Mouse (Mus musculus): ENCODE data around the gene Tas2r143.

Gene Tas2r143

DNA sequence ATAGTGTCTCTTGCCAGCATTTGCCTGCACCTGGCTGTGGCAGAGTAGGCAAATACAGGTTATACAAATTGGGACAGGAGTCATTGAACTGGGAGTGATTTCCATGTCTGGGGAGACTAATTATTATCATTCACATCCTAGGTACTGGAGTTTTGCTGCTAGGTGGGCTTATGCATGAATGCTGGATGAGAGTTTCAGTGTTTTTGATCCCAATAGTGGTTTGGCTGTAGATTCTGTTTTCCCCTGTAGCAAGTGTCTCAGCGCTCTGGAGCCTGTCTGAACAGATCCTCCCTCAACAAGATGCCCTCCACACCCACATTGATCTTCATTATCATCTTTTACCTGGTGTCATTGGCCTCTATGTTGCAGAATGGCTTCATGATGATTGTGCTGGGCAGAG is at the start of gene Tas2r143:
TSS of gene Tas2r143 (plus strand) at position 301 of the 400 bp plus-strand sequence.
- DNase-seq, result no peak

DNA sequence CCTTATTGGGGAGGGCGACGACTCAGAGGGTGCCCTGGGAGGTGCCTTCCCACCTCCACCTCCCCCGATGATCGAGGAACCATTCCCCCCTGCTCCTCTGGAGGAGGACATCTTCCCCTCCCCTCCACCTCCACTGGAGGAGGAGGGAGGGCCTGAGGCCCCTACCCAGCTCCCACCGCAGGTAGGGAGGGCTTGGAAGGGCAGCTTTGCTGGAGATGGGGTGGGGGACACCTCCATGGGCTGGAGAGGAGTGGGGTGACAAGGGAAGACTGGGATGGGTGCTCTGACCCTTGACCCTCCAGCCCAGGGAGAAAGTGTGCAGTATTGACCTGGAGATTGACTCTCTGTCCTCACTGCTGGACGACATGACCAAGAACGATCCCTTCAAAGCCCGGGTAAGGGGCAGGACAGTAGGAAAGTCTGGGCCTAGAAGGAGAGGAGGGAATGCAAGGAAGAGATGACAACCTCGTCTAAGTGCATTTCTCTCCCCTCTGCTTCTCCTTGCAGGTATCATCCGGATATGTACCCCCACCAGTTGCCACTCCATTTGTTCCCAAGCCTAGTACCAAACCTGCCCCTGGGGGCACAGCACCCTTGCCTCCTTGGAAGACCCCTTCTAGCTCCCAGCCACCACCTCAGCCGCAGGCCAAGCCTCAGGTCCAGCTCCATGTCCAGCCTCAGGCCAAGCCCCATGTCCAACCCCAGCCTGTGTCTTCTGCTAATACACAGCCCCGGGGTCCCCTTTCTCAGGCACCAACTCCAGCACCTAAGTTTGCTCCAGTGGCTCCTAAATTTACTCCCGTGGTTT is 48.9 kb upstream of the Tas2r143 start:
- no peak for DNase-seq

DNA sequence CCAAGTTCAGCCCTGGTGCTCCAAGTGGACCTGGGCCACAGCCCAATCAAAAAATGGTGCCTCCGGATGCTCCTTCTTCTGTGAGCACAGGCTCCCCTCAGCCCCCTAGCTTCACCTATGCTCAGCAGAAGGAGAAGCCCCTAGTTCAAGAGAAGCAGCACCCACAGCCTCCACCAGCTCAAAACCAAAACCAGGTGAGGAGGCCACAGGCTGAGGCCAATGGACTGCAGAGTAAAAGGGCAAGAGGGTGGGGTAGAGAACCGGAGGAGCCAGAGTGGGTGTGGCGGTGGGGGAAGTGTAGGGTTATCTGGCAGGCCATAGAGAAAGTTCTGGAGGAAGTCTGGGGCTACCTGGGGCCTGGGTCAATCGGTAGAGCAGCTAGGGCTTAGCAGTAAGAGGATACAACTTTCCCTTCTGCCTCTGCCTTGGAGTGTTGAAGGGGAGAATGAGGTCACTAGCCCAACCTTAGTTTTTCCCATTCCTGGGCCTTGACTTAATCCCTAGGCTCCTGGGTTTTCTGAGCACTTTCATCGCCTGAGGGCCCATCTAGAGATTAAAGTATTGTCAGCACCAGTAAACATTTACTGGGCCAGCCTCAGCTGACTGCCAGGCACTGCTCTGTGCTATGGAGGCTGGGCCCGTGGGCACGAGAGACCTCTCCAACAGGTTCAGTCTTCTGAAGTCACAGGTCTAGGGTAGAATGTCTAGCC is 48.1 kb upstream of the Tas2r143 start:
- DNase-seq, result no peak

DNA sequence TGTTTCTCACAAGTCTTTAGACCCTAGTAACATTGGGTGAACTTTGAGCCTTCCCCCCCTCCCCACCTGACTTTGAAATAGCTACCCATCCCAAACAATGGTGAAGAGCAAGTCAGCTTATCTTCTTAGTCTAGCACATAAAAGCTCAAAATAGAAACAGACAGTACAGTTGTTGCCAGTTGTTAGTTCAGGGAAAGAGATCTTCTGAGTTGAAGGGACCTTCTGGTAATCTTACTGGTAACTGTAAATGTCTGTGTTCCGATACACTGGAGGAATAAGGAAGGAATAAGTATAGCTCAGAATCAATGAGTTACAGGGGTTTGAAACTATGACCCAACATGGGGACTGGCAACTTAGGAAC is 47.6 kb upstream of the Tas2r143 start:
- DNase-seq, result no peak

DNA sequence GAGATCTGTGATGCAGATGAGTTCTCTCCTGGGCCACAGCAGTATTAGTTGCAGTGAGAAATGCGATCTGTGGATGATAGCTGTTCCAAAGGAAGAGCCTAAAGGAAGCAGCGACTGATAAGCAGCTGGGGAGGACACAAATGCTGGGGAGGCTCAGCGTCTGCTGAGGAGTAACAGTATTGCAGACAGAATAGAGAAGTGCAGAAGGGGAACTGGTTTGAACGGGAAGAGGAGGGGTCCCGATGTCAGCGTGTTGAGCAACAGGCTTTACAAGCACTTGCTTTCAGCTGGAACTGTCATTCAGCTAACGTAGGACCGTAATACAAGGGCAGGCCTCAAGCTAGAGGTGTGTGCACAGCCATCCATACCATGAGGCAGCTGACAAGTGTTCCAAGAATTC is 46.9 kb upstream of the Tas2r143 start:
- no peak for DNase-seq

DNA sequence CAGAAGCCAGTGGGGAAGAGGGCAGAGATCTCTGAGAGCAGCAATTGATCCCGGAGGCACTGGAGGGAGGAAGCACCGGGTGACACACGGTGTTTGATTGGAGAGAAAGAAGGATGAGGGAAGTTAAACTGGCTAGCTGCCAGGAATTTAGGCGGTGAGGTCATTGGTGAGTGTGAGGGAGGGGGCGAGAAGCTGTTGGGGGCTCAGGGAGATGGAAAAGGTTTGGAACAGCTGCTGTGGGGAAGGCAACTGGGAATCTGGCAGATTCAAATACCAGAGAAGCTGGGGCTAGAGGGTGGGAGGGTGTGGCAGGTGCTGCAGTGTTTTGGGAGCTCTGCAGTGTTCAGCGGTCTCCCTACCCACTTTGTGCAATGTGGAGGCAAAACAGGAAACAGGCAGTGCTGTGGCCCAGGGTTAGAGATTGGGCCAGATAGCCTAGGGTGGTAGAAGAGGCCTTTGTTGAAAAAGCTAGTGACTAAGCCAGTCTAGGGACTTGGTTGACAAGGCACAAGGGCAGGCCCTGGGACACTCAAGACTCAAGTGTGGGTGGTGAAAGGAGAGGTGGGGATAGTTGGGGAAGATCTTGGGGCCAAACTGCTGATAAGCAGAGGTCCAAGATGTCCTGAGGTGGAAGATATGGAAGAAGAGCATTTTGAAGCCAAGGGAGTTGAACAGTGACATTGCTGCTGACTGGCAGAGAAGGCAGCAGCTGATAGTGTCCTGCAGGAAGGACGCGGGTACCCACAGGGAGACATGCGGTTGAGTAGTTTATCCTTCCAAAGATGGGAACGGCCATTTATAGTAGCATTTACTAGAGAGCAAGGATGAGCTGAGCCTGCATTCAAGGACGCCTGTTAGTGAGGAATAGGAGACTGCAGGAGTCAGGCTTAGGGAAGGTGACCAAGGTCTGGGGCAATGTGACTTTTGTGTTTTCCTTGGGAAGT is 45.7 kb upstream of the Tas2r143 start:
- DNase-seq, result no peak

DNA sequence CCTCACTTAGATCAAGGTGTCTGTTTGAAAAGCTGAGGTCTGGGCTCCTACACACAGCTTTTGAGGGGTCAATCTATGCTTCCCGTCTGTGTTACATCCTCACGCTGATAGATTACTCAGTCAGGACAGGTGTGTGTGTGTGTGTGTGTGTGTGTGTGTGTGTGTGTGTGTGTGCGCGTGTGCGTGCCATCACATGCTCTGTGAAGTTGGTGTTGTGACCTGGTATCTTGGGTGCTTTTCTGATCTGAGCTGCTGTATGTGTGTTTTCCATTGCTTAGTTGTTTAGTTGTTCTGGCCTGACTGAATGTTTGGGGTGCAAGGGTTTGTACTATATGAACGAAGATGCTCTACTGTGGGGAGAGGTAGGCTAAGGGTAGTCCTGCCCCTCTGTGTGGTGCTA is 44.7 kb upstream of the Tas2r143 start:
- no peak for DNase-seq

DNA sequence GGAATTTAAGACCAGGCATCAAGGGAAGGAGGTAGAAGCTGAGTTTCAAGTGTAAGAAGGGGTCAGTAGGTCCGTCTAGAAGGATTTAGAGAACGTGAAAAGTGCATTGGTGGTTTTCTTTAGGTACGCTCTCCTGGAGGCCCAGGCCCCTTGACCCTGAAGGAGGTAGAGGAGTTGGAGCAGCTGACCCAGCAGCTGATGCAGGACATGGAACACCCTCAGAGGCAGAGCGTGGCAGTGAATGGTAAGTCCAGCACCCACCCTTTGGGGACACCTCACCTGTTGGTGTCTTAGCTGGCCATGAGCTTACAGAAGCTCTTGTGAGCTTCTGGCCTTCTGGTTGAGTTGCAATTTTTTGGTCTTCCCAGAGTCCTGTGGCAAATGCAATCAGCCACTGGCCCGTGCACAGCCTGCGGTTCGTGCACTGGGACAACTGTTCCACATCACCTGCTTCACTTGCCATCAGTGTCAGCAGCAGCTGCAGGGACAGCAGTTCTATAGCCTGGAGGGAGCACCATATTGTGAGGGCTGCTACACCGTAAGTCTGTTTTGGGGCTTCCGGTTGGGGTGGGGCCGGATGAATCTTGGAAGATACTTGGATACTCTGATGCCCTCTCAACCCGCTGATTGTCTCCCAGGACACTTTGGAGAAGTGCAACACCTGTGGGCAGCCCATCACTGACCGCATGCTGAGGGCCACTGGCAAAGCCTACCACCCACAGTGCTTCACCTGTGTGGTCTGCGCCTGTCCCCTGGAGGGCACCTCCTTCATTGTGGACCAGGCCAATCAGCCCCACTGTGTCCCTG is 44.0 kb upstream of the Tas2r143 start:
- no peak for DNase-seq

DNA sequence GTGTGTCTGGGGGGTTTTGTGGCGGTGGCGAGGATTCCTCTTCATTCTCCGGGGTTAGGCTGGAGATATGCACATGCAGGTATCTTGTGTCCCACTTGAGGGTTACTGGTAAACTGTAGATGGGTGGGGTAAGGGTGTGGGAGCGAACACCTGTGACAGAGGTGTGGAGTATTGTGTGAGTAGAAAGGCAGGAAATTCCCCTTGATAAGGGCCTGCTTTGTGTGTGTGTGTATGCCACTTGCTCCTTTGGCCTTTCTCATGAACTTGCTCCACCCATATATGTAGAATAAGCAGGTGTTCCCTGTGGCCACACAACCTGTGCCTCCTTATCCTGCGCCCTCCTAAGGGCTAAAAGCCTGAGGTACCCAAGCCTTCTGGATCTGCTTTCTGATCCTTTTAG is 43.1 kb upstream of the Tas2r143 start:
- no peak for DNase-seq

DNA sequence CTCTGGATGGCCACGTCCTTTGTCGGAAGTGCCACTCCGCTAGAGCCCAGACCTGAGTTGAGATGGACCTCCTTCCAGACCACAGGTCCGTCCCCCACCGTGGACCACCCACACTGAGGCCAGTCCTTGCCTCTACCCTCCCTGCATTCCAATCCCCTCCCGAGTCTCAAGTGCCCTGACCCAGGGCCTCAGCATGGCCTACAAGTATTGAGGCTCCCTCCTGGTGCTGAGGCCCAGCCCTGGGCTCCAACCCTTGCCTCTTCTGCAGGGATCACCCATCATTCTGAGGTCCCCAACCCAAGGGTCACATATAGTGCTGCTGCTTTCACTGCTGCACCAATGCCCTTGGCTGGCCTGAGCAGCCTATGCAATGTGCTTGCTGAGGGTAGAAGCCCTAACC is 42.1 kb upstream of the Tas2r143 start:
- no peak for DNase-seq

DNA sequence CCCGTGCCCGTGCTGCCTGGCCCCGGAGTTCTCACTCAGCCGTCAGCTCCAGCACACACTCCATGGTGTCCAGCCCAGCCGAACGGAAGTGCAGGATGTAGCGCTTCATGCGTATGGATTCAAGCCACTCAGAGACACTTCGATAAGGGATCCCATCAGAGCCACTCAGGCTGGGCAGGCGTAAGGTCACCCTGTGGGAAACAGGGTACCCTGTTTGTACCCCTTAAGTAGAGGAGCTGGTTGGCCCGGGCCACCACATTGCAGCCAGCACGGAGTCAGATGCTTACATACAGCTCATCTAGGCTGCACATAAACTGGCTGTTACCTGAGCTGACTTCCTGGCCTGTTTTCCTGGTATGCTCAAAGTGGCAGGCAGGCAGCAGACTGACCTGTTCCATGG is 41.1 kb upstream of the Tas2r143 start:
- DNase-seq, result no peak

DNA sequence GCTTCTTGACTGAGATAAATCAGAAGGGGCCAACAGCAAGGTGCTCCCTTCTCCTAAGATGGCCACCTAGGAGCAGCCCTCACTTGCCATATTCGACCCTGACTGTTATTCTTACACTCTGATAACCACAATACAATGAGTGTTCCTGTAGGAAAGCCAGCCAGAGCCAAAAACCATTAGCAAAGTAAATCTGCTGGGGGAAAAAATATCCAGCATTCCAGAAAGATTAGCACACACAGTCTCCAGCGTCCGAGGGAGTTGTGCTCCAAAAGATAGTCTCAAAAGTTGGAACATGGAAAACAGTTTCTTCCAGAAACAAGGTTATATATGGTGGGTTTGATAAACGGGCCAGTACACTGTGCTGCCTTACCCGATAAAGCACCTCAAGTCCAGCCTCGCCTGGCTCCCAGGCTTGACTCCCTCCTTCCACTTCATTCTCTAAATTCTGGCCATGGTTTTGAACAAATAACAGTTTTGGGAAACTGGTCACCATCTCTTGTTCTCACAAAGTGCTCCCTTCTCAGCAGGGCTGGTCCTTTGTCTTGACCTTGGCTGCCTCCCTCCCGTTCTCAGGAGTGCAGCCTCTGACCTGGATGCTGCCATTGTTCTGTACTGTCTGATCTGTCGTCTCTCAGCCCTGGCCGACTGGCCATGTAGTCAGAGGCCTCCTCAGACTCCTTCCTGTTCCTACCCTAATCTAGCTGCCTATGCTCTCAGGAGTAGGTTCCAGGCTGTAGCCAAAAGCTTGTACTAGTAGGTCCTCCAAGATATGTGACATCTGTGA is 40.5 kb upstream of the Tas2r143 start:
- no peak for DNase-seq

DNA sequence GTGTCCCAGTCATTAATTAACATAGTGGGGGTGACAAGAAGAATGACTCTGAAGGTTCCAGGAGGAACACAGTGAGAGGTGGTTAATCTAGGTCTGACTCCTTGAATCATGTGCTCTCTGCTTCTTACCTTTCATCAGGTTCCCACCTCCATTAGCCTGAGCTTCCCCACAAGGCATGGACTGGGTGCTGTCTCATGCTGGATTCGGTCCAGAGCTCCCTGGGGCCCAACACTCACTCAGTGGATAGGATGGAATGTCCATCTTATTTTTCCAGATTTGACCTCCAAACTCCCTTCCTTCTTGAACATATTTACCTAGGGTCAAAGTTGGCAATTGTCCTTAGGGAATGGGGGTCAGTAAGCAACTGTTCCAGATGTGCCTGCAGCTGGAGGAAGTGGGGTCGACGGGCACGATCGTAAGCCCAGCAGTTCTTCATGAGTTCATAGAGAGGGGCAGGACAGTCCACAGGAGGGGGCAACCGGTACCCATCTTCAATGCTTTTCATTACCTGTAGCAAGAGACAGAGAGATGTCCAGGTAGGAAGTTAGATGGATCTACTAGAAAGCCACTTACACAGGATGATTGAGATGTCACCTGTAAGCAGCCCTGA is 39.7 kb upstream of the Tas2r143 start:
- DNase-seq, result no peak

DNA sequence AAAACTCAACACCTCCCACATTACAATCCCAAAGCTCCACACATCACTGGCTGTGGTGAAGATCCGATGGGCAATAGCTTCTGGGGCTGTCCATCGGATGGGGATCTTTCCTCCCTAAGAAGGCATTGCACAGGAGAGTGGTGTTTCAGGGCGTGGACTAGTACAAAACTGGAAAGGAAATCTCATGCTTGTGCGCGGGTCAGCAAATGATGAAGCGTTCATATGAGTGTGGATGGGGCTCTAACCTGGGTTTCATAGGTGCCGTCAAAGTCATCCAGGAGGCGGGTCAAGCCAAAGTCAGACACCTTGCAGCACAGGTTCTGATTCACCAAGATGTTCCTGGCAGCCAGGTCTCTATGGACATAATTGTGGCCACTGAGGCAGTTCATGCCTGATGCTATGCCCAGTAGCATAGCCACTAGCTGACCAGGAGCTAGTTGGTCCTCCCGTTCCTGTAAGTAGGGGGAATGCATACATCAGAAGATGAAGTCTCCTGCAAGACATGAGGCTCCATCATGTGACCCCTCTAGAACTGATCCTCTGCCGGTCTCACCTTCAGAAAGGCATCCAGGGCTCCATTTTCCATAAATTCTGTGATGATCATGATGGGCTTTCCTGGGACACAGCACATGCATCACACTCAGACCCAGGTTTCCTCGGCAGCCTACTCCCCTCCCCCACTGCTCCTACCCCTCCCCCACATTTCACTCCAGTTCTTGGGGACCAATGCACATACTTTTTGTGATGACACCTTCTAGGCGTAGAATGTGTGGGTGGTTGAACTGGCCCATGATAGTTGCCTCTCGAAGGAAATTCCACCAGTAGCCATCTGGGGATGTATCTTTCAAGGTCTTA is 38.8 kb upstream of the Tas2r143 start:
- no peak for DNase-seq

DNA sequence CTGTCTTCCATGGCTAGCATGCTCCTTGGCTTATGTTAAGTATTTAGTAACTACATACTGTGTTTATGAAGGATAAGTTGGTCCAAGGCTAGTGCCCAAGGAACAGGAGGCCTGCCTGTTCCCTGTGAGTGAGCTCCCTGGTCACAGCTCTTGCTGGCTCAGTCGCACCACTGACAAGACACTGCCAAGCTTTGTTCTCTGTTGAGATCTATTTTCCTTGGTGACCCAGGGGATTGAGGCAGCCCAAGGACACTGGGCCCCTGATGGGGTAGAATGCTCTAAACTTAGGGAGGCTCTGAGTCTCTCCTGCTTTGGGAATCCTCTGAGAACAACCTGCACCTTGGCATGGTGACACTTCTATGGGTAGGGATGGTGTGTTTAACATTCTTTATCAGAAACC is 38.0 kb upstream of the Tas2r143 start:
- no peak for DNase-seq

DNA sequence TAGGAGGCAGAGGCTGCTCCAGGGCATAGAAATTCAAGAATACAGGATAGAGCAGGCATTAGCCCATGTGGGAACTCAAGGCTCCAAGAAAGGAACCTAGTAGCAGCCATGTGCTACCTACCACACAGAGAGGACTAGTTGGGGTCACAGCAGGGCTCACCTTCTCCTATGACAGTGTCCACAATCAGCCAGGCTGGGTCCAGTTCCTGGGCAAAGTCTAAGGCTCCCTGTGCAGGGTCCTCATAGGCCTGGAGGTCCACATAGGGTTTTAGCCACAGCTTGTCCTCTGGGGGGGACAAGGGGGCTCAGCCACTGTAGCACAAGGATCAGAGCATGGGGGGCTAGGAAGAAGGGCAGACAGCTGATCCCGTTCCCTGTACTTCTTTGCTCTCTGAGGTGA is 37.5 kb upstream of the Tas2r143 start:
- DNase-seq, result no peak

DNA sequence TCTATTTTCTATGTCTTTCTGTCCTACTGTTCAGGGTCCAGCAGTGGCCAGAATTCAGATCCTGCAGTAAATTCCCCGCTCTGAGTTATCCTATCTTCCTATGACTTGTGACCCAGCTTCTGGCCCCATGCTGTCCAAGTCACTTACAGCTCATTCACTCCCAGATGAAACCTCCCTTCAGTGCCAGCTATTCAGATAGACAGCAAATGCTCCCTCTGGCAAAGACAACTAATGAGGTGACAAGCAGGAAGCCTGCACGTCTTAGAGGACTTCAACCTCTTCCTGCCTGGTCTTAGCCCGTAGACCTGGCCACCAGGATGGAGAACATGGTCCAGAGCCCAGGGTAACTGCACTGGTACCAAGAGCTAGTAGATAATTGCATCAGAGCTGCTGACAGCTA is 37.1 kb upstream of the Tas2r143 start:
- no peak for DNase-seq

DNA sequence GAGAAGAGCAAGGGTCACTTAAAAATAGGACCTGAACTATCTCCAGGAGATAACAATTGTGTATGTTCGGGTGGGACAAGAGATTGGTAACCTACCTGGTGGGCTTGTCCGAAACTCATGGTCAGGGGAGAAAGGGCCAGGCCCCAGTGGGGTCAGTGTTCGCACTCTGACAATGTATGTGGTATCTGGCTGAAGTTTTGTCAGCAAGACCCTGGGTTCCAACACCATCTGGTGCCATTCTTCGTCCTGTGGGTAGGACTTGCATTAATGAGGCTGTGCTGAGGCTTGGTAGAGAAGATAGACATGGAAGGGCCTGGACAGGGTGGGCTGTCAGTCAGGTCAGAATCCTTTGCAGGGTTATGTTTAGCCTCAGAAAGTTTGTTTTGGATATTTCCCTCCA is 36.0 kb upstream of the Tas2r143 start:
- no peak for DNase-seq

DNA sequence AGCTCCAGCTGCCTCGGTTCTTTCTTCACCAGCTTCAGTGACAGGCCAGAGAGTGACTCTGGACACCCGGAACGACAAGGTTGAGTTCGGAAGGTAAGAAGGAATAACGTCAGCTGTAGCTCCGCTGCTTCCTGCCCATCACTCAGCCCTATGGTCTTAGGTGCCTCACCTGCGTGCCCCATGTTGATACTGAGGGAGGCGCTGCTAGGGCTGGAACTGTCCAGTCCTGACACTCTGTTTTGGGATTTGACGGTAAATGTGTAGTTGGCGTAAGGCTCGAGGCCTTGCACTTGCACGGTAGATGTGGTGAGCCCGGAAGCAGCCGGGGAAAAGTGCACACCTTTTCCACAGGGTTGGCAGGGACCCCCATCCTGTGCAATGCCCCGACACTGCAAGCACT is 35.4 kb upstream of the Tas2r143 start:
- DNase-seq, result no peak

DNA sequence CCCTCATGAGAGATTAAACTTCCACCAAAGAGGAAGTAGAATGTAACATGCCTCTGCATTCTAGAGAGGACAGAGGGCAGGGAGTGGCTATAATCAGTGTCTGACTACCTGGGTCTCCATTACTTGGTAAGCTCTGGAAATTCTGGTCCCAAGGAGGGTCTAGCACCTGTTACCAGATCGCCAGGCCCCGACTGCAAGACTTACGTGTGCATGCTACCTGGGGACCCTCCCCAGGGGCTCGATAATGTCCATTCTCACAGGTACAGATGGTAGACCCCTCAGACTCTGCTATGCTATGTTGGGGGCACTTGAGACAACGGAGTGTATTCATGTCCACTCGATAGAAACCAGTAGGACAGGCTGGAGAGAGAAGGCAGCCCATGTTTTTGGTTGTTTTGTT is 34.8 kb upstream of the Tas2r143 start:
- no peak for DNase-seq
